Mouse (Mus musculus): ENCODE results near the gene Cavin4.
"Not testable (repeated sequence)": the region's sequence is repeated elsewhere in the genome, so short reads cannot be mapped to it uniquely, and the experiment has no call there.

Gene Cavin4

DNA sequence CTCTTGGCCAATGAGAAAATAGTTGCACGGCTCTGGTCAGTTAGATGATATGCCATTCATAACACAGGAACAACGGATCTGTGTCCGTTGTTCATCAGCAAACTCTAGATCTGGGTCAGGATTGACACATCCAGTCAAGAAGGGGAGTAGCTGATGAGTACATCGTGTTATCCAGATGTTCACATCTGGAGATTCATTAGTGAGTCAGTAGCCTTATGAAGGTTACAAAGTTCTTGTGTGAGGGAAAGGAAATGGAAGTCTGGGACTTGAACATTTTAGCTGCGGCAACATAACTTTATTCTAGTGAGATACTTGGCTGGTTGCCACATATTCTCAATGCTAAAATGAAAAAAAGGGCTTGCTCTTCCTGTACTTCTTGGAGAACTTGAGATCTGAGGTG lies 9.6 kb downstream of the Cavin4 start:
- no peak for DNase-seq (ENCODE audit: low spot score)

DNA sequence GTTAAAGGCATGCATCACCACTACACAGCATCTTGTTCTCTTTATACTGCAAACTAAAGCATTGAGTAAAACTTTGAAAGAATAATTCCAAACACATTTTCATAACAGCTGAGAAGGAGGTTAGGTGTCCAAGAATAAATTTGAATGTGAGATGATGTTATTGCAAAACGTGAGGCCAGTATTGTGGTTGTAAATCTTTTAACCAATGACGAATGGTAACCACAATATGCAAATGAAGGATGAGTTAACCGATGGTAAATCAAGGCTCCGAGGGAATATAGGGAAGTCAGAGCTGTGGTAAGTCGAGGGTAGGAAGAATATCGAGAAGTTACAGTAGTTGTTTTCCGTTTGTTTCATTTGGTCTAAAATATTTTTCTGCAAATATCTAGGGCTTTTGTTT lies 11.1 kb downstream of the Cavin4 start:
- DNase-seq (ENCODE audit: low spot score) = no peak

DNA sequence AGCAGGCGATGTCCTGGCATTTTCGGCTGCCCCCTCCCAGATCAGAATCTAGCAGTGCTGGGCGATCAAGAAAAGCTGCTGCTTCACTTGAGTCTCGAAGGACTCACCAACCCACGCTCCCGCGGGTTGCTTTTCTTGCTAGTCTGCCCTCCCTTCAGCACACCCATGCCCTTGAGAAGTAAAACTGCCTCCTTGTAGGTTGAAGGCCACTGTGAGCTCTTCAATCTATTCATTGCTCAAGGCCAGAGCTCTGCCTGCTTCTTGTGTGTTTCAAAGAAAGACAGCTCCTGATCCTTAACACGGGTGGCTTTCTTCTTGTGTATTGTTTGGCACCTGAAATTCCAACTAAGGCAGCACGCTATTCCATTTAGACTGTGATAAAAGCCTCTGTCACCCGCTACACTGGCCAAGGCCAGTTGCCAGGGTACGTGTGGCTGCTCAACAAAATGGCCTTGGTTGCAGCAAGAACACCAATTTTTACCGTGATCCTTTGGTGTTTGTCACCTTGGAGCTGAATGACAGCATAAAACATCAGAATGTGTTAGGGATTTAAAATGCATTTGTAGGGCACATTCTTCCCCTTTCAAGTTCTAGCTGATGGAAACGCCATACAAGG lies 13.4 kb downstream of the Cavin4 start:
- DNase-seq (ENCODE audit: low spot score) = no peak

DNA sequence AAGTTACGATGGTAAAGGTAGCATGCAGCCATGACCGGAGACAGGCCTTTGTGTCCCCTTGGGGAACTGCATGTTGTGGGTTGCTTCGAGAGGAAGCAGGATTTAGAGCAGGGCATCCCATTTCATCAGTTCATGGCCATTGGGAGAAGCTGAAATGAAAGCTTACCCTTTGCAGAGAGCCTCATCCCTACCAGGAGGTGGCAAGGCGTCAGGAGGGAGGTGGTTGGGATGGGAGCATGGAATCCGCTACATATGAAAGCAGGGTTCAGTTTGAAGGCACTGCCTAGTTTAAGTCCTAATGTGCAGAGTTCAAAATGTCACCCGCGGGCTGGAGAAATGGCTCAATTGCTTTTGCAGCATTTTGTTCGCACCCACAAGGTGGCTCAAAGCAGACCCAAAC lies 14.0 kb downstream of the Cavin4 start:
- DNase-seq (ENCODE audit: low spot score) = no peak

DNA sequence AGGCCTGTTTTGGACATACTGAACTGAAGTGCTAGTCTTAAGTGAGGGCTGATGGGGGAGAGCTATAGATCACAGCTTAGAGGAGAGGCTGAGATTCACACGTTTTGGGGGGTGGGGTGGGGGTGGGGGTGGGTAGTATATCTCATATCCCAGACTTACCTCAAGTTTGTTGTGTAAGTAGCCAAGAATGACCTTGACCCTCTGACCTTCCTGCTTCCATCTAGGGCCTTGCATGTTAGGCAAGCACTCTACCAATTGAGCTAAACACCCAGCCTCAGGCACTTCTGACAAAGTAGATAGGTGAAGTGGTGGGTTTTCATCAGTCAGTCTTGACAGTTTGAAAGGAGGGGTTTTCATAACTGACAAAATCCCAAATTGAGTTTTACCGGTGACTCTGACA lies 14.5 kb downstream of the Cavin4 start:
- DNase-seq (ENCODE audit: low spot score) = no peak

DNA sequence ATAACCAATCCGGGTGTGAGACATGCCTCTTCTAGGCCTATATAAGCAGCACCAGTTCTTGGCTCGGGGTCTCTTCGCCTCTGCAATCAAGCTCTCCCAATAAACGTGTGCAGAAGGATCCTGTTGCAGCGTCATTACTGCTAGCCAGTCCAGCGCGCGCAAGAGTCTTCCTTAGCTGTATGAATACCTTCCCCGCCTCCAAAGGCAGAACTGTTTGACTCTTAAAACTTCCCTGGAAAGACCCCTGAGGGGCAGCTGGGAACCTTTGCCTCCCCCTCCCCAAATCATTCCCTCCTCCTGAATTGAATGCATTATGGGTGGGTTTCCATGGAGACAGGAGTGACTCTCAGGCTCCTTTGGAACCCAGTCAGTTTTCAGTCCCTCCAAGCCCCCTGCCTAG lies 15.5 kb downstream of the Cavin4 start:
- DNase-seq (ENCODE audit: low spot score) = no peak

DNA sequence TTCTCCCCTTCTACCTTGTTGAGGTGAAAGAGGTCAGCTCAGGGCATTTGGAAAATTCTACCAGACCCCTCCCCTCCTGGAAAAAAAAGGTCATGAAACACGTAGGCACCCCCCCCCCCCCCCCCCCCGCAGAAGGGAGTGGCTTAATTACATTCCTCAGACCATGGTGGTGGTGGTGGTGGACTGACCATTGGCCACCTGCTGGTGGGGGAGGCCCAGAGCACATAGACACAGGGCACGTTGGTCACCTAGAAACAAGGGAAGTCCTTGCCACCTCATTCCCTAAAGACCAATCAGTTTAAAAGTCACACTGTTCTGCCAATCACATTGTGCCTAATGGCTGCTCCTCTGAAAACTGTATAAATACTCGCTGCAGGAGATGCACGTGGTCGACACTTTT lies 16.4 kb downstream of the Cavin4 start:
- not testable (repeated sequence) for DNase-seq (ENCODE audit: low spot score)

DNA sequence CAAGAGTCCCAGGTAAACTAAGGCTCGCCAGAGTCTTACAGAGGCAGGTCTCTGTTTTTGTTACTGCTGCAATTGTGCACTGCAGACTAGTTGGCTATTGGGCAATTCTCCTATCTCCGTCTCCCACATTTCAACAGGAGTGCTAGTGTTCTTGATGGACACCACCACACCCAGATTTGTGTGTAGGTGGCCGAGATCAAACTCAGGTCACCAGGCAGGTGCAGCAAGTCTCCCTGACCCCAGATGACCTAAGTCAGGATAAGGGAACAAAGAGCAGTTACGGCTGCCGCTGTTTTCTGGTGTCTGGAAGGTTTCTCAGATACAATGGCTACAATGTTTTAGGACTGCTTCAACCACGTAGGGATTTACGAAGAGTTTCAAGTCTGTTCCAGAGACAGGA lies 16.9 kb downstream of the Cavin4 start:
- peak; percentile 40 for DNase-seq (ENCODE audit: low spot score)

DNA sequence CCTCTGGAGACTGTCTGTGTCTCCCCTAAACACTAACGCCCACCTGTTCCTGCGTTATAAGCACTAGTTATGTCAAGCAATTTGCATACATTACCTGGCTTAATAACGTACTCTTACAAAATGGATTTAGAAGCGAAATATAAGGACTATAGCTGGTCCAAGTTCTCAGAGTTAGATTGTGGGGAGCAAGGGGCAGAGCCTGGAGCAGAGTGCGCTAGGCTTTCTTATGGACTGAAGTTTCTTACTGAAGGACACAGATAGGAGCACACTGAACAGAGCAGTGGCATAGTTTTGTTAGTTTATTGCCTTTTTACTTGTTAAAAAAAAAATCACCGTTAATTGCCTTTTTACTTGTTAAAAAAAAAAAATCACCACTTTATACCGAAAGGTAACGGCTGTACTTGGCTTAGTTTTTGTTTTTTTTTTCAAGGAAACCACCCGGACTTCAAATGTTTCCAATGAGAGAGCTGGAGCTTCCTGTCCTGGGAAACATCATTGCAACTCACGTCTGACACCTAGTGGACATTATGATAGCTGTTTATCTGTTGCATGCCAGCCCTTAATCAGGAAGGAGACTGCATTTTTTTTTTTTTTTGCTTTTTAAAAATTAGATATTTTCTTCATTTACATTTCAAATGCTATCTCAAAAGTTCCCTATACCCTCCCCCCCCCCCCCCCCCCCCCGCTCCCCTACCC lies 17.5 kb downstream of the Cavin4 start:
- peak; percentile 50 for DNase-seq (ENCODE audit: low spot score)

DNA sequence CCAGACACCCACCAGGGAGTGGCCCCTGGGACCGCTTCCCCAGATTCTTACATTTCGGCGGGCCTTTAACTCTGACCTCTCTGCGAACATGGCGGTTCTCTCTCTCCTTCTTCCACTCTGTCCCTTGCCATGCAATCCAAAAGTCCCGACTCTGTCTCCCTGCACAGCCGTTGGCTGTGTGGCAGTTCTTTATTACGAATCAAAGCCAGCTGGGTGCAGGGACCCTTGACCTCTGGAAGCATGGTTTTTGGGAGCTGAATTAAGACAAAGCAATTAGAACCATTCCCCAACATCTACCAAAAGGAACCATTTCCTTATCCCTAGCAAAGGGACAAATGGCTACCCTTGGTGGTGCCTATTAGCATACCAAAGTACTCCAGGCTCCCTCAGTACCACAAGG lies 19.8 kb downstream of the Cavin4 start:
- no peak for DNase-seq (ENCODE audit: low spot score)

DNA sequence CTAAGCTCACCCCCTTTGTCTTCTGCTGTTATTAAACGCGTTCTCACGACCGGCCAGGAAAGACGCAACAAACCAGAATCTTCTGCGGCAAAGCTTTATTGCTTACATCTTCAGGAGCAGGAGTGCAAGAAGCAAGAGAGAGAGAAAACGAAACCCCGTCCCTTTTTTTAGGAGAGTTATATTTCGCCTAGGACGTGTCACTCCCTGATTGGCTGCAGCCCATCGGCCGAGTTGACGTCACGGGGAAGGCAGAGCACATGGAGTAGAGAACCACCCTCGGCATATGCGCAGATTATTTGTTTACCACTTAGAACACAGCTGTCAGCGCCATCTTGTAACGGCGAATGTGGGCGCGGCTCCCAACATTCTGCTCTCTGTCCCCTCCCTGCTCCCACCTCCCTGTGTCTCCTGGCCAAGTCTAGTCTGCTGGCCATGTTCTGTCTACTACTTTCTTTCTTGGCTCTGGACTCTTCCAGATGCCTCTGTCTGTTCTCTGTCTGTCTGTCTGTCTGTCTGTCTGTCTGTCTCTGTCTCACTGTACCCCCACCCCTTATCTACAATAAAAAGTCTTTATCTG lies 20.4 kb downstream of the Cavin4 start:
- not testable (repeated sequence) for DNase-seq (ENCODE audit: low spot score)

DNA sequence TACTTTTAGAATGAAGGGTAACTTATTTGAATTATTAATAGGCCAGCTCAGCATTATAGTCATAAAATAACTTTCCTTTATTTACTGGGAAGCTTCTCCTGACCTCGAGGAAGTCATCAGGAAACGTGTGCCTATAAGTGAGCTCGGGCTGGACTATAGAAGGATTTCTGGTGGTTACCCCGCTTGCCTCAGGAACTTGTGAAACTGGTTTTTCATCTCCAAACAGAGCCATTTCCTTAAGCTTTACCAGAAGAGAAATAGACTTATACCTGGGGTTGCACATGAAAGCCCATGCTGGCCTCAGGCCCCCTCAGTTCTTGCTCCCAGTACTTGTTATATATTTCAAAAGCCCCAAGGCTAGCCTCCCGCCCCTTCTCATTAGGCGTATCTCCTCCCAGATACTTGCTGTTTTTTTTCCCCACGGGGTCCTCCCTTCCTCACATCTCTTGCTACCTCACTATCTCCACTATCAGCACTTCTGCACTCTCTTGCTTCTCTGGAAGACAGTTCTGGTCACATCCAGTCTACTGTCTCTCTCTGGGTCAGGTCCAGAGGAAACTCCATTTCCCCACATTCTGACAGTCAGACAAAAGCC lies 21.4 kb downstream of the Cavin4 start:
- no peak for DNase-seq (ENCODE audit: low spot score)

DNA sequence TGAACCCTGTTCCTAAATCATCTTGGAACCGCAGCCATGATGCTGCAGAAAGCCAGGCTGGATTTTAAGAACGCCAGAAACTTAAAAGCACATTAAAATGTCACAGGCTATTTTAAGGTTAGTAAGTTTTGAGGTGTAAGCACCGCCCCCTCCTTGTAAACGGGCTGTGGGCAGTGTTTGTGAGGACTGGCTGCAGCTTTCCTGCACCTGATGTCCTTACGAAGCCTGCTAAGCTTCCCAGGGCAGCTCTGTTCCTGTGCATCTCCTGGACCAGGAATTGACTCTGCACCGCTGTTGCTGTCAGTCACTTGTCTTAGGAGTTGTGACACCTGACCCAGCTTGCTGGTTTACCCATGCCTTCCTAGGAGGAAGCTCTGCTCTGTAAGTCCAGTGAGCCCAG lies 24.8 kb downstream of the Cavin4 start:
- DNase-seq (ENCODE audit: low spot score) = no peak

DNA sequence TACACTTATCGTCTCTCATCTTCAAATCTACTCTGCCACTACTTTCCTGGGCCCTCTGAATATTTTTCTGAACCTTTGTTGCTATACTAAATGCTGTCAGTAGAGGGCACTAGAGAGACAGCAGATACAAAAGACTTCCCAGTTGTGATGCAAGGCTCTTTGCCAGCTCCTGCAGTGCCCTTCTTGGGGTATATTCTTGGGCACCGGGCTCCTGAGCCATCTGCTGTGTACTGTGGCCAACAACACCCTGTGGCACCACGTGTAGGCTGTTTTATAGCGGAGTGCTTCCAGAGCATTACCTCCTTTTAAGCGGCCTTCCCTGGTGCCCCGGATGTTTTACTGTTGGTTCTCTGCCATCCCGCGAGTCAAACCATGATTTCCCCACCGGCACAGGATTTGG lies 27.3 kb downstream of the Cavin4 start:
- DNase-seq (ENCODE audit: low spot score) = no peak

DNA sequence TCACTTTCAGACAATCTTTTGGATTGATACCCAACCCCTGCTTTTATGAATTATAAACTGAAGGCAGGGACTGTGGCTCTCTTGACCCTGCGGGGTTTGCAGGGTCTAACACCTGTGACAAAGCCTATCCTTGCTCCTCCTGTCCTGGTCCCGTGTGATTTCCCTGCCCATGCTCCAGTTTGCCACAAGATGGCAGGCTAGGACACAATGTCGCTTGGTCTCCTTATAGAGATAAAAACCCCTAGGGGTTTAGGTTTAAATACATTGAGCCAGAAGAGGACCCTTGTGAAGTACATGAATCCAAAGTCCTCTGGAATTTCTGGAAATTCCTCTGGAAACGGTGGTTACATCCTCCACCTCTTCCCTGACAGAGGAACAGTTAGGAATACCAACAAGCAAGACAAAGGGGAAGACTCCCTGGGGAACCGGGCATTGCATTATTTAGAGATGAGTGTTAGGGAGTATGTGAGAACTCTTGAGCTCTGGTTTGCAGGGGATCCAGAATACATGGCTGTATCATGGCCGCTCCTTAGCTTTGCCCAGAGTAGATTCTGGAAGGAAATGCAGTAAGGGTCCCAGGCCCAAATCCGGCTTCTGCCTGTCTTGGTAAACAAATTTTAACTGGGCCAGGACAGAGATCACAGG lies 28.6 kb downstream of the Cavin4 start:
- DNase-seq (ENCODE audit: low spot score) = no peak

DNA sequence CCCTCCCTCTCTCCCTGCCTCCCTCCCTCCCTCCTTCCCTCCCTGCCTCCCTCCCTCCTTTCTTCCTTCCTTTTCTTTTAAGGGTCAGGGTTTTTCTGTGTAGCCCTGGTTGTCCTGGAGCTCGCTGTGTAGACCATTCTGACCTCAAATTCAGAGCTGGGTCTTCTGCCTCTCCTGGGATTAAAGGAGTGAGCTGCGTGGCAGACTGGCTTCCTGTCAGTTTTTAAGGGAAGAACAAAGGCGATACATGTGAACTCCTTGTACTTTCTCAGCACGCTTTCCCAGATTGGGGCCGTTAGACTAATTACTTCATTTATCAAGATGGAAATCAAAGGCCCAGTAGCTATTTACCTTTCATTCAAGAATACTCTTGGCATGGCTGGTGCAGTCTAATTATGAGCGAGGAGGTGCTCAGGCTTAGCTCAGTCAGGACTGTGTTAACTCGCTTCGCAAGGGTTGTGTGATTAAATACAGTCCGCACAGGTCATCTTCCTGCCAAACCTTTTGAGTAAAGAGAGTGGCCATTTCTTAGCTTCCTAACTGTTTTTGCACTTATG lies 29.5 kb downstream of the Cavin4 start:
- DNase-seq (ENCODE audit: low spot score) = no peak

DNA sequence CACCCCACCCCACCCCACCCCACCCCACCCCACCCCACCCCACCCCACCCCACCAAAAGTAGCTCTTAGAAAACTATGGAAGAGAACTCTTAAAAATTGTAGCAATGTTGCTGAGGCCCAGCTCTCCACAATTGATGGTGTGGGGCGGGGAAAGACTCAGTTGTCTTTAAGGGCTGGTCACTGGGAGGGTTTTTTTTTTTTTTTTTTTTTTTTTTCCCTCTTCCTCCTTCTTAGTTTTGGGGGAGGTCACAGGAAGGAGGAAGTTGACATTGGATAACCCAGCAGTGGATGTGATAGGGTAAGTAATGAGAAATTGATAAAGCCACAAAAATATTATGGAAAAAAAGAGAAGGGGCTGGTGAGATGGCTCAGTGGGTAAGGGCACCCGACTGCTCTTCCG lies 33.4 kb downstream of the Cavin4 start:
- no peak for DNase-seq (ENCODE audit: low spot score)

DNA sequence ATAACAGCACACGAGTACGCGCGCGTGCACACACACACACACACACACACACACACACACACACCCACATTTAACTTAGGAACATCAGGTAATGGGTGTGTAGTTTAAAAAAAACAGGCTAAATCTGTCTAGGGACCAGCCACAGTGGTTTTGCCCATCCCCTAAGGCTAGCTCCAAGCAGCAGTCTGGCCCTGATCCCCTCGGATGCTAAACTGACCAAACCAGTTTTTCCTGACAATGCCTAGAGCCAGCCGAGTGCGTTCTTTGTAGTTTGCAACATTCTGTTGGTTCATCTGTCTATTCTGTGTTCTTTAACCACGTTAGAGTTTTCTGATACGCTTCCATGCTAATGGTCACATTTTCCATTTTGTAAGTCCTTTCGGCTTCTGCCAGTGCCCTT lies 34.0 kb downstream of the Cavin4 start:
- no peak for DNase-seq (ENCODE audit: low spot score)

DNA sequence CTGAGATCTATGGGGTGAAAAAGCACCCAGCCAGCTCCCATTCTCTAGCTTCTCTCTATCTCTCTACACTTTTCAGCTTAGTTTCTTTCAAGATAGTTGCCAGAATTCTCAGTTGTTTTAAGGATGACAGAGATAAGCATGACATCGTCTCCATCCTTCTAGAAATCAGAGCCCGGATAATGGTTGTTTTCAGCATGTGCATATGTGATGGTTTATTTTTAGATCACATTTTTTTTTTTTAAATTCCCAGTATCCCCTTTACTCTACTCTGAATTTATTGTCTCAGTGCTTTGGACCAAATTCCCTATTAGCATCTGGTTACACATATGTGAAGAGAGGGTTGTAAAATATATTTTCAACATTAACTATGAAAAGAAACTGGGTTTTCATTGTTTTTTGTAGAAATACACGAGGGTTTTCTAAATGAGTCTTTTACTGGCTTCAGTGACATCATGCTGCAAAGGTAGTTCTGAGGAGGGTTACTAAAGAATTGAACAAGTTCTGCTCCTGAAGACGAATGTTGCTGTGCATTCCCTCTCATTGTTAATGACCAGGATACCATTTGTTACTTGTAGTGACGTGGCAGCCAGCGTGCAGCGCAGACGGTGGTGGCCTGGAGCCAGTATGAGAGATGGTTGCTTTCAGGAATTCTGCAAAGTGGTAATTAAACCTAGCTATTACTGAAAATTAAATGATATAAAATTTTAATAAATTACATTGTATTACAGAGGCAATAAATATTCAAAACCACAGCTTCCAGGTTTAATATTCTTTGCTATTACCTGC lies 52.7 kb downstream of the Cavin4 start:
- DNase-seq (ENCODE audit: low spot score) = no peak

DNA sequence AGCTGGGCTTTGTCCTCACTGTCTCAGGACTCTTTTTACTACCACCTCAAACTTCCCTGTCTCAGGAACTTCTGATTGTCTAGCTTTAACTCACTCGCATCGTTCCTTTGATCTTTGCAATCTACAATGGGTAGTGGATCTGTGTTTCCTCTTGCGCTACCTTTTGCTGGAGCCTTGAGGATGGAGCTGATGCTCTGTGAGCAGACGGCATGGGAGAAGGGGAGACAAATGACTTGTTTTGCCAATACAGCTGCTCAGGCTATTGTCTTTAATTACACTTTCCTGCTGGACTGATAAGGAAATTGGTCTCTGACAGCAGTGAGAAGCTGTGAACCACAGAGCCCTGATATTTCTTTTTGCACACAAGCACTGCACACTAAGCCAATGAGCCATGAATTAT lies 53.5 kb downstream of the Cavin4 start:
- DNase-seq (ENCODE audit: low spot score) = no peak
